Mouse (Mus musculus) gastrocnemius, postnatal 36 days (tissue): ENCODE measurements around the gene Celf5. TPM values are rescaled to one million over a fixed set of nuclear protein-coding genes. Genes with fewer than 3 reads are reported as not detected.

Source experiments
- DNase-seq, 2 experiments: peaks; one replicate each; pipeline ENCODE4 v3.0.0; 2022
- intact Hi-C: fragments of 180-260 bp; cut with DNase I; formaldehyde crosslinking; loops from one replicate; pipeline ENCODE4 v1.15.1; 2025
- long read RNA-seq, 2 experiments: library from polyadenylated mRNA; stranded (forward); transcript quantifications; one replicate each; pipeline ENCODE4 v2.0.0; 2021
- total RNA-seq, 2 experiments: library from RNA; stranded (reverse); gene quantifications; 2 replicates each; pipeline ENCODE4 v1.2.3; 2021

Celf5 gene
- not detected for total RNA-seq
- long read RNA-seq, experiment 1 = 0 reads
- long read RNA-seq, experiment 2 = 0 reads

GRCm38 (mm10) chr10:81482533-81482889 is at the start of gene Celf5:
Celf5 (minus strand) TSS chr10:81482709.
- intact Hi-C loops = no loop called here
- no peak for DNase-seq

- intact Hi-C loops = loop anchor here (2.0 kb wide), 1 partner anchor 24 kb away; no protein-coding TSS in a partner anchor
- DNase-seq = peak; percentile 72 to 84
These were observed 44.3 kb upstream of the Celf5 start for GRCm38 (mm10) chr10:81526779-81527178.

- intact Hi-C loops = no loop called here
- no peak for DNase-seq
These were observed 42.6 kb upstream of the Celf5 start for GRCm38 (mm10) chr10:81525017-81525694.

- DNase-seq = no peak
- intact Hi-C loops = no loop called here
These were observed 41.6 kb upstream of the Celf5 start, which contains the start of gene Gna15 for GRCm38 (mm10) chr10:81524051-81524605. Gna15 (minus strand) TSS chr10:81524225.

GRCm38 (mm10) chr10:81523570-81523969 is 41.1 kb upstream of the Celf5 start:
- DNase-seq = no peak
- intact Hi-C loops = no loop called here

GRCm38 (mm10) chr10:81523142-81523541 is 40.6 kb upstream of the Celf5 start:
- no peak for DNase-seq
- intact Hi-C loops = no loop called here

- intact Hi-C loops = loop anchor here (2.0 to 5.0 kb wide), 2 partner anchors 29 to 82 kb away; partner anchors contain the start of gene Tle6
- DNase-seq = no peak
These were observed 37.5 kb upstream of the Celf5 start for GRCm38 (mm10) chr10:81519978-81520365.

- DNase-seq = no peak
- intact Hi-C loops = loop anchor here (2.0 to 5.0 kb wide), 2 partner anchors 29 to 83 kb away; partner anchors contain the start of gene Tle6
These were observed 36.9 kb upstream of the Celf5 start for GRCm38 (mm10) chr10:81519227-81519977.

GRCm38 (mm10) chr10:81518546-81518945 is 36.0 kb upstream of the Celf5 start:
- intact Hi-C loops = loop anchor here (2.0 to 5.0 kb wide), 2 partner anchors 30 to 84 kb away; partner anchors contain the start of gene Tle6
- DNase-seq = peak; percentile 55 to 67

- no peak for DNase-seq
- intact Hi-C loops = loop anchor here (5.0 kb wide), 1 partner anchor 85 kb away; the partner anchor contains the start of gene Tle6
These were observed 34.7 kb upstream of the Celf5 start for GRCm38 (mm10) chr10:81517227-81517626.

- intact Hi-C loops = no loop called here
- DNase-seq = no peak
These were observed 31.3 kb upstream of the Celf5 start for GRCm38 (mm10) chr10:81513798-81514197.

GRCm38 (mm10) chr10:81510246-81510810 is 27.8 kb upstream of the Celf5 start:
- intact Hi-C loops = no loop called here
- no peak for DNase-seq

GRCm38 (mm10) chr10:81507691-81508489 is 25.4 kb upstream of the Celf5 start:
- intact Hi-C loops = no loop called here
- DNase-seq = no peak

- no peak for DNase-seq
- intact Hi-C loops = no loop called here
These were observed 24.6 kb upstream of the Celf5 start for GRCm38 (mm10) chr10:81507095-81507494.

GRCm38 (mm10) chr10:81505016-81505664 is 22.6 kb upstream of the Celf5 start:
- intact Hi-C loops = no loop called here

GRCm38 (mm10) chr10:81502658-81503057 is 20.1 kb upstream of the Celf5 start:
- intact Hi-C loops = loop anchor here (2.0 kb wide), 2 partner anchors 24 to 50 kb away; no protein-coding TSS in a partner anchor
- peak; percentile 82 to 90 for DNase-seq

More at GRCm38 (mm10) chr10:81505016-81505664, 22.6 kb upstream of the Celf5 start:
- no peak for DNase-seq

GRCm38 (mm10) chr10:81501863-81502262 is 19.4 kb upstream of the Celf5 start:
- intact Hi-C loops = loop anchor here (2.0 kb wide), 2 partner anchors 25 to 51 kb away; no protein-coding TSS in a partner anchor
- DNase-seq = no peak

GRCm38 (mm10) chr10:81500032-81500431 is 17.5 kb upstream of the Celf5 start, which contains the start of gene S1pr4:
S1pr4 (minus strand) TSS chr10:81500132.
- DNase-seq = no peak
- intact Hi-C loops = no loop called here
